Mouse (Mus musculus): ENCODE data around the gene Ube3b.

DNA sequence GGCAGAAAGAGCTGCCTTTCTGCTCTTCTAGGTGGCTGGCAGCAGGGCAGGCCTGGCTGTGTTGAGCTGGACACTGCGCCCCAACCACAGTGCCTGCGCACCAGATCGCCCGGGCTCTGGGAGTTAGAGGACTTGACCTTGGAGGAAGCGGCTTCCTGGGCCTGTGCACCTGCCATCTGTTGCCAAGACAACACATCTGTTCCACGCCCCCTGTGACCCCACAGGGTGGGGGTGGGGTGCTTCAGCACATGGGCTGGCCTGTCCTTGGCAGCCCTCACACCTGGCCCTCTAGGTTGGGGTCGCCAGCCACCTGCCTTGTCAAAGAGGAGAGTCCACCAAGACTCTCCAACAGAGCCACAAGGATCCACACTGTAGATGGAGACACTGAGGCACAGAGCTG, 85.2 kb downstream of the Ube3b start:
- TF ChIP-seq MAFK (IDR thresholded peaks at IDR 0.05; ENCODE audit: insufficient replicate concordance, low read length) (no peak), CTCF (conservative IDR thresholded peaks at IDR 0.05 in 1 of 2, IDR thresholded peaks at IDR 0.05 in 1 of 2; ENCODE audit: low read depth in 2 of 2, low read length in 2 of 2) (no peak), POLR2A (IDR thresholded peaks at IDR 0.05; ENCODE audit: low read depth, low read length) (no peak), TCF12 (IDR thresholded peaks at IDR 0.05; ENCODE audit: low read depth, low read length) (no peak), EP300 (IDR thresholded peaks at IDR 0.05; ENCODE audit: low read length) (no peak), RCOR1 (conservative IDR thresholded peaks at IDR 0.05; ENCODE audit: low read depth, low read length) (no peak), ZNF384 (IDR thresholded peaks at IDR 0.05; ENCODE audit: low read depth, low read length) (no peak), NRF1 (IDR thresholded peaks at IDR 0.05; ENCODE audit: low read depth, low read length) (no peak), IRF4 (IDR thresholded peaks at IDR 0.05; ENCODE audit: low read depth, low read length) (no peak), RAD21 (IDR thresholded peaks at IDR 0.05; ENCODE audit: low read depth, low read length) (no peak), SIN3A (IDR thresholded peaks at IDR 0.05; ENCODE audit: low read length) (no peak), MAZ (IDR thresholded peaks at IDR 0.05; ENCODE audit: low read depth, low read length) (no peak)

All from CH12.LX (cell line).